Mouse (Mus musculus): Measurements from ENCODE around the gene Prickle3. TPM values are rescaled to one million over a fixed set of nuclear protein-coding genes. Genes with fewer than 3 reads are reported as not detected.
A peak's percentile ranks its signal among the peaks of the same experiment; 100 is the strongest.
"Not testable (repeated sequence)": the region's sequence is repeated elsewhere in the genome, so short reads cannot be mapped to it uniquely, and the experiment has no call there.

Gene Prickle3
- polyA plus RNA-seq, 1 experiment from 2014 or later: 1.7 TPM

- 14% methylated on average over 33 of the region's 33 CpGs for WGBS
- Histone ChIP-seq H3K27ac (replicated peaks) (peak within 1 kb of the TSS; percentile 72), H3K4me2 (peak within 1 kb of the TSS; percentile 57)
Observed at GRCm38 (mm10) chrX:7696954-7697381, 39.9 kb downstream of the Prickle3 start, which contains the start of gene Gpkow. Gene Gpkow, plus strand, starts transcription at chrX:7697131.

GRCm38 (mm10) chrX:7713764-7714134, 56.7 kb downstream of the Prickle3 start:
- 32% methylated on average over 5 of the region's 12 CpGs for WGBS
- not testable (repeated sequence) for H3K9me3 ChIP-seq (replicated peaks); H3K27me3 ChIP-seq (replicated peaks); H3K9ac ChIP-seq (replicated peaks); H3K36me3 ChIP-seq; ATAC-seq (ENCODE audit: low FRiP score); H3K4me1 ChIP-seq
- Histone ChIP-seq H3K4me2 (peak overlapping the region; percentile 54), H3K27ac (replicated peaks) (0 out of 2 replicates have a peak overlapping the region, but pooled peaks have one; percentile 54), H3K4me3 (replicated peaks) (peak overlapping the region; percentile 34)

More at GRCm38 (mm10) chrX:7696954-7697381, 39.9 kb downstream of the Prickle3 start, which contains the start of gene Gpkow:
- H3K27me3 ChIP-seq (replicated peaks): no peaks in the 10 kb centered on the region
- H3K4me3 ChIP-seq (replicated peaks): peak within 1 kb of the TSS; percentile 54
- peak within 1 kb of the TSS; percentile 46 for H3K9ac ChIP-seq (replicated peaks)
- H3K9me3 ChIP-seq (replicated peaks): no peaks in the 10 kb centered on the region
- peak; percentile 95 for ATAC-seq (ENCODE audit: low FRiP score)
- H3K36me3 ChIP-seq: no peaks in the 10 kb centered on the region
- H3K4me1 ChIP-seq: peaks cover 15% of the 10 kb centered on the region

- H3K9me3 ChIP-seq (replicated peaks); H3K4me1 ChIP-seq; H3K9ac ChIP-seq (replicated peaks); H3K36me3 ChIP-seq; H3K27me3 ChIP-seq (replicated peaks): not testable (repeated sequence)
- 16% methylated on average over 42 of the region's 60 CpGs for WGBS
- H3K4me2 ChIP-seq: peak within 1 kb of the TSS; percentile 54
- 0 out of 2 replicates have a peak within 1 kb of the TSS, but pooled peaks have one; percentile 54 for H3K27ac ChIP-seq (replicated peaks)
- peak; percentile 98 for ATAC-seq (ENCODE audit: low FRiP score)
- peak within 1 kb of the TSS; percentile 34 for H3K4me3 ChIP-seq (replicated peaks)
Observed at GRCm38 (mm10) chrX:7714135-7714899, 57.3 kb downstream of the Prickle3 start, which contains the start of gene Wdr45. Gene Wdr45, plus strand, starts transcription at chrX:7714333.

DNA sequence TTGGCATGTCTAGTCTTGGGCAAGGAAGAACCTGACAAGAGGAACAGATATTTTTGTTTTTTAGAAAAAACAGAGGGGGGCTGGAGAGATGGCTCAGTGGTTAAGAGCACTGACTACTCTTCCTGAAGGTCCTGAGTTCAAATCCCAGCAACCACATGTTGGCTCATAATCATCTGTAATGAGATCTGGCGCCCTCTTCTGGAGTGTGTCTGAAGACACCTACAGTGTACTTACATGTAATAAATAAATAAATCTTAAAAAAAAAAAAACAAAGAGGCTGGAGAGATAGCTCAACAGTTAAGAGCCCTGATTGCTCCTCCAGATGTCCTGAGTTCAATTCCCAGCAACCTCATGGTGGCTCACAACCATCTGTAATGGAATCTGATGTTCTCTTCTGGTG, 59.0 kb downstream of the Prickle3 start:
- H3K4me3 ChIP-seq (replicated peaks); H3K9me3 ChIP-seq (replicated peaks); H3K4me1 ChIP-seq; ATAC-seq (ENCODE audit: low FRiP score); H3K27me3 ChIP-seq (replicated peaks); H3K4me2 ChIP-seq; H3K9ac ChIP-seq (replicated peaks); H3K36me3 ChIP-seq; H3K27ac ChIP-seq (replicated peaks): not testable (repeated sequence)
- WGBS: 50% methylated on average over 1 of the region's 1 CpGs

Other genes with a start within 250 kb of the Prickle3 start
- 0.08 and 0.26 TPM in 2 replicates for gene Foxp3, start 83.6 kb upstream of the Prickle3 start, polyA plus RNA-seq (2015; fragmentation: Nextera tagmentation; extraction: Ambion mirVana)
- gene Ppp1r3f, start 83.0 kb upstream of the Prickle3 start, polyA plus RNA-seq (2015; fragmentation: Nextera tagmentation; extraction: Ambion mirVana): 6.0 and 7.5 TPM in 2 replicates
- gene Ccdc22, start 51.7 kb upstream of the Prickle3 start, polyA plus RNA-seq (2015; fragmentation: Nextera tagmentation; extraction: Ambion mirVana): 28.4 and 29.5 TPM in 2 replicates
- 0.24 and 0.35 TPM in 2 replicates for gene Cacna1f, start 50.2 kb upstream of the Prickle3 start, polyA plus RNA-seq (2015; fragmentation: Nextera tagmentation; extraction: Ambion mirVana)
- 195 and 223 TPM in 2 replicates for gene Syp, start 18.8 kb upstream of the Prickle3 start, polyA plus RNA-seq (2015; fragmentation: Nextera tagmentation; extraction: Ambion mirVana)
- 20.3 and 50.6 TPM in 2 replicates for gene Plp2, start 14.1 kb downstream of the Prickle3 start, polyA plus RNA-seq (2015; fragmentation: Nextera tagmentation; extraction: Ambion mirVana)
- 0.13 TPM in 1 of 2 replicates, not detected in the other for gene Magix, start 24.0 kb downstream of the Prickle3 start, polyA plus RNA-seq (2015; fragmentation: Nextera tagmentation; extraction: Ambion mirVana)
- 46.0 and 46.5 TPM in 2 replicates for gene Gpkow, start 39.9 kb downstream of the Prickle3 start, polyA plus RNA-seq (2015; fragmentation: Nextera tagmentation; extraction: Ambion mirVana)
- 34.6 and 34.9 TPM in 2 replicates for gene Wdr45, start 57.1 kb downstream of the Prickle3 start, polyA plus RNA-seq (2015; fragmentation: Nextera tagmentation; extraction: Ambion mirVana)
- 1.4 TPM in 1 of 2 replicates, not detected in the other for gene Gm45208, start 65.0 kb downstream of the Prickle3 start, polyA plus RNA-seq (2015; fragmentation: Nextera tagmentation; extraction: Ambion mirVana)
- gene Praf2, start 71.2 kb downstream of the Prickle3 start, polyA plus RNA-seq (2015; fragmentation: Nextera tagmentation; extraction: Ambion mirVana): 128 and 132 TPM in 2 replicates
- 50.8 and 56.3 TPM in 2 replicates for gene Ccdc120, start 93.6 kb downstream of the Prickle3 start, polyA plus RNA-seq (2015; fragmentation: Nextera tagmentation; extraction: Ambion mirVana)
- 24.7 and 25.2 TPM in 2 replicates for gene Tfe3, start 105.3 kb downstream of the Prickle3 start, polyA plus RNA-seq (2015; fragmentation: Nextera tagmentation; extraction: Ambion mirVana)
- 63.0 and 67.4 TPM in 2 replicates for gene Gripap1, start 132.5 kb downstream of the Prickle3 start, polyA plus RNA-seq (2015; fragmentation: Nextera tagmentation; extraction: Ambion mirVana)
- gene Kcnd1, start 165.0 kb downstream of the Prickle3 start, polyA plus RNA-seq (2015; fragmentation: Nextera tagmentation; extraction: Ambion mirVana): 5.7 and 6.5 TPM in 2 replicates
- gene Otud5, start 184.1 kb downstream of the Prickle3 start, polyA plus RNA-seq (2015; fragmentation: Nextera tagmentation; extraction: Ambion mirVana): 40.0 and 40.4 TPM in 2 replicates
- gene Pim2, start 221.0 kb downstream of the Prickle3 start, polyA plus RNA-seq (2015; fragmentation: Nextera tagmentation; extraction: Ambion mirVana): 21.0 and 26.8 TPM in 2 replicates
- 46.9 and 47.3 TPM in 2 replicates for gene Slc35a2, start 226.8 kb downstream of the Prickle3 start, polyA plus RNA-seq (2015; fragmentation: Nextera tagmentation; extraction: Ambion mirVana)
- gene Pqbp1, start 242.0 kb downstream of the Prickle3 start, polyA plus RNA-seq (2015; fragmentation: Nextera tagmentation; extraction: Ambion mirVana): 194 and 201 TPM in 2 replicates
- gene Timm17b, start 242.1 kb downstream of the Prickle3 start, polyA plus RNA-seq (2015; fragmentation: Nextera tagmentation; extraction: Ambion mirVana): 152 TPM in 2 replicates

Data from neural tube, embryonic 15.5 days (tissue).